Mouse (Mus musculus) E14TG2a.4 (cell line): Measurements from ENCODE around the gene Ptpa.

ENCODE experiments used
- CTCF ChIP-seq: conservative IDR thresholded peaks from 2 replicates; pipeline ENCODE4 v1.5.1; 2014; ENCODE audit warnings: low read length
- NANOG ChIP-seq: IDR thresholded peaks from 2 replicates; pipeline ENCODE4 v1.6.1; 2014; ENCODE audit warnings: borderline replicate concordance, low read length, mixed read lengths

GRCm38 (mm10) chr2:30372726-30373125 is 43.1 kb upstream of the Ptpa start:
- TF ChIP-seq CTCF = no peak
- TF ChIP-seq NANOG = no peak
